ENCODE assay signal across 9 mouse cellular contexts in the genomic region with DNA sequence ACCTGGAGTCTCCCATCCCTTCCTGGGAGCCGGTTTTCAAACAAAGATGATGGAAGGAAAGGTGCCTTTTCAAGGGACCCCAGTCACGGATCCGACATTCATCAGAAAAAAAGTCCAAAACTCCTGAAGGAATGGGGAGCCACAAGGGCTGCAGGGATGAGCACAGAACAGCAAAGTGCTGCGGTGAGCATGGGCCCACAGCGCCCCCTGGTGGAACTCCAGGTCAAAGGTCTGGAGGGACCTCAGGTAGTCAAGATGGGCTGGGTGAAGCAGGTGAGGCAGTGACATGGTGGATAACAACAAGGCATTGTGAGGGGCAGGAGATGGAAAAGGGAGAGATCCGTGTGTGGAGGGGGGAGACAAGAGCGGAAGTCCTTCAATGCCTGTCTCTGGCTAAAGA. TPM values are rescaled to one million over a fixed set of nuclear protein-coding genes. Genes with fewer than 3 reads are reported as not detected.
DNase-seq lines count a peak whose midpoint lies in the region; ATAC-seq lines count a peak whose summit lies in the region.
"Had no signal": no experiment of that assay in that cellular context is flagged by ENCODE, and none has a peak within 500 bp of the region (broad histone marks: within the 10 kb centered on the region; RNA-seq: fewer than 3 reads in every experiment).

No protein-coding gene starts in this region.

- no peak overlapping the region for H3K9ac ChIP-seq in kidney, embryonic 16.5 days (replicated peaks; ENCODE audit: low read length)
- no peak overlapping the region for H3K9ac ChIP-seq in intestine, embryonic 15.5 days
- H3K9ac ChIP-seq in limb, embryonic 11.5 days (ENCODE audit: low read length), result no peak overlapping the region
- H3K9ac ChIP-seq: lung, embryonic 15.5 days had no signal

- H3K9me3 ChIP-seq in kidney, embryonic 16.5 days (ENCODE audit: low read length), result no peaks in the 10 kb centered on the region
- H3K9me3 ChIP-seq in intestine, embryonic 15.5 days, result no peaks in the 10 kb centered on the region
- no peaks in the 10 kb centered on the region for H3K9me3 ChIP-seq in limb, embryonic 11.5 days (ENCODE audit: control insufficient read depth, low read length)
- H3K9me3 ChIP-seq: lung, embryonic 15.5 days had no signal

- WGBS in kidney, embryonic 16.5 days, result 11% methylated on average over 7 of the region's 7 CpGs
- WGBS in intestine, embryonic 15.5 days, result 7% methylated on average over 7 of the region's 7 CpGs
- 8% methylated on average over 7 of the region's 7 CpGs for WGBS in limb, embryonic 11.5 days

- peaks cover 5% of the 10 kb centered on the region; the same call in 1 of the 2 replicates for H3K4me1 ChIP-seq in kidney, embryonic 16.5 days (ENCODE audit: insufficient read depth, low read length)
- H3K4me1 ChIP-seq in intestine, embryonic 15.5 days (replicated peaks), result no peaks in the 10 kb centered on the region
- H3K4me1 ChIP-seq in limb, embryonic 11.5 days (ENCODE audit: control insufficient read depth, insufficient read depth, low read length), result no peaks in the 10 kb centered on the region

- no peaks in the 10 kb centered on the region for H3K36me3 ChIP-seq in kidney, embryonic 16.5 days (ENCODE audit: insufficient read depth, low read length)
- no peaks in the 10 kb centered on the region for H3K36me3 ChIP-seq in intestine, embryonic 15.5 days
- H3K36me3 ChIP-seq in limb, embryonic 11.5 days (ENCODE audit: control insufficient read depth, insufficient read depth, low read length), result no peaks in the 10 kb centered on the region
- no peaks in the 10 kb centered on the region for H3K36me3 ChIP-seq in splenic B cell, adult 2 months (ENCODE audit: control insufficient read depth, insufficient read depth, low read length, poor library complexity, severe bottlenecking)
- H3K36me3 ChIP-seq: lung, embryonic 15.5 days had no signal

- H3K4me3 ChIP-seq in kidney, embryonic 16.5 days (ENCODE audit: low read length), result no peak overlapping the region
- no peak overlapping the region for H3K4me3 ChIP-seq in intestine, embryonic 15.5 days (replicated peaks)
- no peak overlapping the region for H3K4me3 ChIP-seq in limb, embryonic 11.5 days (ENCODE audit: low read depth, low read length)
- H3K4me3 ChIP-seq: lung, embryonic 15.5 days had no signal

- no peak overlapping the region for H3K4me2 ChIP-seq in kidney, embryonic 16.5 days (replicated peaks; ENCODE audit: low read depth, low read length)
- no peak overlapping the region for H3K4me2 ChIP-seq in intestine, embryonic 15.5 days (replicated peaks)
- H3K4me2 ChIP-seq in limb, embryonic 11.5 days (ENCODE audit: low read depth, severe bottlenecking), result no peak overlapping the region
- H3K4me2 ChIP-seq: lung, embryonic 15.5 days had no signal

- no peak for ATAC-seq in kidney, embryonic 16.5 days (ENCODE audit: low FRiP score, low TSS enrichment)
- ATAC-seq in frontal cortex, adult (ENCODE audit: low TSS enrichment), result peak; percentile 71; the same call in 1 of the 2 replicates
- peak; percentile 72 for ATAC-seq in intestine, embryonic 15.5 days
- ATAC-seq in limb, embryonic 11.5 days (ENCODE audit: insufficient number of reproducible peaks, low FRiP score, low TSS enrichment, low read depth), result no peak
- ATAC-seq in monocyte, adult 5-6 weeks (replicated peaks; ENCODE audit: insufficient number of reproducible peaks, low FRiP score, low TSS enrichment, poor library complexity, severe bottlenecking), result peak; percentile 59

- no peak overlapping the region for H3K27ac ChIP-seq in kidney, embryonic 16.5 days (ENCODE audit: low read length)
- no peak overlapping the region for H3K27ac ChIP-seq in intestine, embryonic 15.5 days
- no peak overlapping the region for H3K27ac ChIP-seq in limb, embryonic 11.5 days (replicated peaks; ENCODE audit: low read depth, low read length)
- H3K27ac ChIP-seq: lung, embryonic 15.5 days had no signal

- DNase-seq in kidney, adult 11 months, result peak; percentile 54
- peak; percentile 84 for DNase-seq in cerebellum, adult 8-10 months
- peak; percentile 86 for DNase-seq in limb, embryonic 11.5 days (ENCODE audit: low spot score)
- peak; percentile 84 for DNase-seq in splenic B cell, adult 2 months (ENCODE audit: low read depth, low spot score)

- H3K27me3 ChIP-seq in kidney, embryonic 16.5 days (ENCODE audit: insufficient read depth, low read length), result no peaks in the 10 kb centered on the region
- H3K27me3 ChIP-seq in intestine, embryonic 15.5 days (replicated peaks), result no peaks in the 10 kb centered on the region
- no peaks in the 10 kb centered on the region for H3K27me3 ChIP-seq in limb, embryonic 11.5 days (ENCODE audit: control insufficient read depth, insufficient read depth, low read length)
- no peaks in the 10 kb centered on the region for H3K27me3 ChIP-seq in splenic B cell, adult 2 months (ENCODE audit: control insufficient read depth, insufficient read depth, low read length, poor library complexity, severe bottlenecking)
- H3K27me3 ChIP-seq: lung, embryonic 15.5 days had no signal

RNA-seq across cellular contexts. Expression of a gene that starts 24.9 kb away (rescaled TPM):
- 8.3 and 9.0 TPM in 2 replicates for polyA plus RNA-seq in kidney, embryonic 16.5 days (2015; fragmentation: Nextera tagmentation; extraction: Ambion mirVana)
- 2.5 and 2.6 TPM in 2 replicates for polyA plus RNA-seq in intestine, embryonic 15.5 days (2015; fragmentation: Nextera tagmentation; extraction: Ambion mirVana)
- 2.3 and 3.2 TPM in 2 replicates for polyA plus RNA-seq in limb, embryonic 11.5 days (2014; fragmentation: Nextera tagmentation; extraction: Ambion mirVana)
- not detected in 3 replicates for total RNA-seq in monocyte, adult 5-6 weeks (2017)

RNA-seq across cellular contexts. Expression of a gene that starts 53.8 kb away (rescaled TPM):
- 0.18 TPM in 1 of 2 replicates, not detected in the other for polyA plus RNA-seq in kidney, embryonic 16.5 days (2015; fragmentation: Nextera tagmentation; extraction: Ambion mirVana)
- not detected in 2 replicates for polyA plus RNA-seq in intestine, embryonic 15.5 days (2015; fragmentation: Nextera tagmentation; extraction: Ambion mirVana)
- polyA plus RNA-seq in limb, embryonic 11.5 days (2014; fragmentation: Nextera tagmentation; extraction: Ambion mirVana), result not detected in 2 replicates
- total RNA-seq in monocyte, adult 5-6 weeks (2017), result not detected in 3 replicates
- polyA plus RNA-seq: lung, embryonic 15.5 days had no signal

RNA-seq across cellular contexts. Expression of a gene that starts 57.9 kb away (rescaled TPM):
- polyA plus RNA-seq in kidney, embryonic 16.5 days (2015; fragmentation: Nextera tagmentation; extraction: Ambion mirVana), result 41.6 and 48.3 TPM in 2 replicates
- polyA plus RNA-seq in intestine, embryonic 15.5 days (2015; fragmentation: Nextera tagmentation; extraction: Ambion mirVana), result 83.4 and 90.2 TPM in 2 replicates
- 1.2 and 1.7 TPM in 2 replicates for polyA plus RNA-seq in limb, embryonic 11.5 days (2014; fragmentation: Nextera tagmentation; extraction: Ambion mirVana)
- 131 to 275 TPM (median 210 TPM) in 3 replicates for total RNA-seq in monocyte, adult 5-6 weeks (2017)

Comparison
In these comparisons a context has a peak if more than half of its experiments do, and no peak if none do; other contexts are left out.
1. ATAC-seq: peak in frontal cortex, adult (single experiment), intestine, embryonic 15.5 days (single experiment) and monocyte, adult 5-6 weeks (single experiment); none in kidney, embryonic 16.5 days (single experiment) and limb, embryonic 11.5 days (single experiment).
2. RNA of a gene that starts 57.9 kb away (polyA plus RNA-seq): 83.4 to 90.2 TPM in intestine, embryonic 15.5 days and 41.6 to 48.3 TPM in kidney, embryonic 16.5 days; 1.2 to 1.7 TPM in limb, embryonic 11.5 days; every median in the first group is over 10 times any median in the second.
3. Peak in every context shown above with its lines, with median percentiles within 50 percentile points of each other: DNase-seq.